Mouse (Mus musculus): ENCODE measurements at regions not wholly inside any gene's neighbourhood (a gene's known extent, or its start where the extent isn't known, plus 50 kb on each side); places are given as distances from the start of the nearest gene placed in this dataset.

DNA sequence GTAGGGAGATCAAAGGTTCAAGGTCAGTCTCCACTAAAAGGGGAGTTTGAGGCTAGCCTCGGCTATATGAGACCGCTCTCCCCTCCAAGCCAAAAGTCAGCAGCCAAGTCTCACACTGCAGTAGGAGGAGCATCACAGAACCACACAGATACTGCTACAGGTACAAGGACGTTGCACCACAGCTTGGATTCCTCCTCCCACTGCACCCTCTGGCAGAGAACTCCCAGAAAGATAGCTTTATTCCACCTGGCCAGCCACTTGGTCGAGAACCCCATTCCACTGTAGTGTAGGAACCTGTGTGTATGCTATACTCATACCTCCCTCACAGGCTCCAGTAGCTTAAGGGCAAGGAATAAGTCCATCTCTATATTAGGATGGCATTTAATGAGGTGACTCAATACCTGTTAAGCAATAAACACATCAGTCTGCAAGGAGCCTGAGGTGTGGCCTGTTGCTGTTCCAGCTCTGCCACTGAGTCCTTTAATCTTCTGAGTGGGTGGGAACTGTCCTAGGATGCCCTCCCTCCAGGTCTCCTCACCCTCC is 254.0 kb downstream of the Sox4 start:
- TF ChIP-seq MAFK (IDR thresholded peaks at IDR 0.05; ENCODE audit: insufficient read depth, low read depth, low read length) (no peak), HCFC1 (IDR thresholded peaks at IDR 0.05; ENCODE audit: borderline replicate concordance, insufficient read depth, low read length) (no peak), ZNF384 (IDR thresholded peaks at IDR 0.05; ENCODE audit: low read depth, low read length) (no peak)

All from ES-E14 (cell line).